Mouse (Mus musculus) cerebellum, adult 9-11 months (tissue): ENCODE data around the gene Whamm.
A peak's percentile ranks its signal among the peaks of the same experiment; 100 is the strongest.

ENCODE experiments used
- DNase-seq: peaks from one replicate; pipeline ENCODE4 v3.0.0; 2022

Gene Whamm

GRCm38 (mm10) chr7:81564766-81565165 is 6.3 kb upstream of the Whamm start:
- no peak for DNase-seq

GRCm38 (mm10) chr7:81565381-81566055 is 5.5 kb upstream of the Whamm start:
- peak; percentile 34 for DNase-seq

- no peak for DNase-seq
Observed at GRCm38 (mm10) chr7:81566332-81566731, 4.7 kb upstream of the Whamm start.

GRCm38 (mm10) chr7:81566892-81567291 is 4.2 kb upstream of the Whamm start, which contains the start of gene Fsd2:
Gene Fsd2, minus strand, starts transcription at chr7:81566944.
- no peak for DNase-seq

GRCm38 (mm10) chr7:81567396-81567795 is 3.7 kb upstream of the Whamm start:
- no peak for DNase-seq

DNA sequence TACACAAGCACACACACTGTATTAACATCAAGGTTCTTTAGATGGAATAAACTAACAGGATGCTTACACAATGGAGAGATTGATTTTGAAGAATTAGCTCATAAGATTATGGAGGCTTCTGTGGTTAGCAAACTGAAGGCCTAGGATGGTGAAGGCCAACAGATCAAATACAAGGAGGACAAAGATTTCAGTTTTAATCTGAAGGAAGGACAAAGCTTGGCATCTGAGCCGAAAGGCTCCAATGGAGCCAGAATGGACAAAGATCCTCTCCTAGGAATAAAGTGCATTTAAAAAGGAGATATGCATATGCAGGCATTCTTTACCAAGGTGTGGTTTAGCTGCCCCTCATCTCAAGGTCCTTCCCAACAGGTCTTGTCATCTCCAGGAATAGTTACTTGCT is 1.2 kb upstream of the Whamm start:
- DNase-seq: no peak

DNA sequence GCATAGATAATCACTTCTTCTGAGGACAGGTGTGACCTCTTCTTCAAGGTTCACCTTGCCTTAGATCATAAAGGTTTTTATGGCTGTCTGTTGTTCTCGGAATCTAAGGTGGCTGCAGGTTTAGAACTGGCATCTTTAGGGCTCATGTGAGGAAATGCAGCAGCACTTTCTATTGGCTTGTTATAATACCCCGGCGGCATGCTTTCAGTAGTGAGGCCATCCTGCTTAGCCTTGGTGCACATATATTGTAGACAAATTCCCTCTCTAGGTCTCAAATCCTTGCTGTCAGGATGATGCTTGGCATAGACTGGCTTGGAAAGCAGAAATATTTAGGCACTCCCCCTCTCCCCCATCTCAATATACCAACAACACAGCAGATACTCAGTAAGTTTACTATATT is 795 bp upstream of the Whamm start:
- DNase-seq: no peak

DNA sequence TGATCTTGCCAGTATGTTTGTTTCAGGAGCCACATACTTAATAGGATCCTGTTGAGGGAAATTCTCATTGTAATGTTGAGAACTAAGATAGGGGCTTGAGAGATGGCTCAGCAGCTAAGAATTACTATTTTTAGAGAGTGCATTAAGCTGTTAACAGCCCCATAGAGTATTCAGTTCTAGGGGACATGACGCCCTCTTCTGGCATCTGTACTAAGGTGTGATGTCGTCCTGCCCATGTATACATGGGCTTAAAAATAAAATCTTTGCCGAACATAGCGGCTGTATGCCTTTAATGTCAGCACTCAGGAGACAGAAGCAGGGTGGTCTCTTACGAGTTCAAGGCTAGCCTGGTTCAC is 336 bp upstream of the Whamm start:
- DNase-seq: no peak

DNA sequence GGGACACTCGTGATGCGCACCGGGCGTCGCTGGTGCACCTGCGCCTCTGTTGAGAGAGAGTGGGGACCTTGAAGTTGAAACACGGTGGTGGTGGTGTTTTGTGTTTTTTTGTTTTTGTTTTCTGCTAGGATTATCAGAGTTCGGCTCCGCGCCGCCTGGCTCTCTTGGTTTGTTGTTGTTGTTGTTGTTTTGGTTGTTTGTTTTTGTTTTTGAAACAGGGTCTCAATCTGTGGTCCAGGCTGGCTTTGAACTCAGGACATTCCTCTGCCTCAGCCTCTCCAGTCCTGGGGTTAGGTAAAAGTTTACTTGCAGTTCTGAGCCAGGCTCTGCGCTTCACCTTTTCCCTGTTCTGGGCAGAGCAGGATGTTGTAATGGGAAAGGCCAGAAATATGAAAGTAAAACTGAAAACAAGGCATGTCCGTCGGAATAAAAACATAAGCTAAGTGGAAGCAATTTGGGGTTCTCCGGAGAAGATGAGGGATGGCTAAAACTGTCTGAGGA is 925 bp downstream of the Whamm start:
- DNase-seq: no peak

GRCm38 (mm10) chr7:81572610-81573268 is 1.7 kb downstream of the Whamm start:
- no peak for DNase-seq

GRCm38 (mm10) chr7:81573397-81573796 is 2.3 kb downstream of the Whamm start:
- no peak for DNase-seq

DNA sequence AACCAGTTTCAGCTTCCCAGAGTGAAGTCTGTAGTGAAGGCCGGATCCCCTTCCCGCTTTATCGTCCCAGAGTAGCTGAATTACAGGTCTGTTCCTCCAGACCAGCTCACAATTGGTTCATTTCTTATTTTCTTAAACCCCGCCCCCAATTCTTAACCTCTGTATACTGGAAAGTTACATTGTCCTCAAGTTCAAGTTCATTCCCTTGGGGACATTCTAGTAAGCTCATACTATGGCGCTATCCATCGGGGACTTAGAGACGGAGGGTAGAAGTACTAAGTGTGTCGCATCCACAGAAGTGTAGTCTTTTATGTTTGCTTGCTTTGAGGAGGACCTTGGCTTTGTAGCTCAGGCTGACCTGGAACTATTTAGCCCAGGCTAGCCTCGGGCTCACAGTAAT is 2.8 kb downstream of the Whamm start:
- no peak for DNase-seq

GRCm38 (mm10) chr7:81575606-81576005 is 4.5 kb downstream of the Whamm start:
- no peak for DNase-seq

- DNase-seq: no peak
Observed at GRCm38 (mm10) chr7:81577872-81578271, 6.8 kb downstream of the Whamm start.

GRCm38 (mm10) chr7:81578413-81578812 is 7.3 kb downstream of the Whamm start:
- no peak for DNase-seq

GRCm38 (mm10) chr7:81579312-81579711 is 8.2 kb downstream of the Whamm start:
- DNase-seq: no peak

DNA sequence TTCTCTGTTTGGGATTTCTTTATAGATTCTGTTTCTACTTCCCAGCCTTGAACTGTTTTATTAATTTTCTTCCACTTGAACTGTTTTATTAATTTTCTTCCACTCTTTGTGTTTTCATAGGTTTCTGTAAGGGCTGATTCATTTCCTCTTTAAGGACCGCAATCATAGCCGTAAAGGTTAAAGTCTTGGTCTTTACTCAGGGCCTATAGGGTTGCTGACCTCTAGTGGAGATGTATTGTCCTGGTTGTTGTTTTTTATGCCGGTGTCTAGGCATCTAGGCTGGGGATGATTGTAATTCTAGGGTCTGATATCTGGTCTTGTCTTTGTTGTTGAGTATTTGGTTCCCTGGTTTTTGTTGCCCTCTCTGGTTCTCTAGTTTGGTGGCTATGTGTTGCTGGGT is 12.4 kb downstream of the Whamm start:
- no peak for DNase-seq

DNA sequence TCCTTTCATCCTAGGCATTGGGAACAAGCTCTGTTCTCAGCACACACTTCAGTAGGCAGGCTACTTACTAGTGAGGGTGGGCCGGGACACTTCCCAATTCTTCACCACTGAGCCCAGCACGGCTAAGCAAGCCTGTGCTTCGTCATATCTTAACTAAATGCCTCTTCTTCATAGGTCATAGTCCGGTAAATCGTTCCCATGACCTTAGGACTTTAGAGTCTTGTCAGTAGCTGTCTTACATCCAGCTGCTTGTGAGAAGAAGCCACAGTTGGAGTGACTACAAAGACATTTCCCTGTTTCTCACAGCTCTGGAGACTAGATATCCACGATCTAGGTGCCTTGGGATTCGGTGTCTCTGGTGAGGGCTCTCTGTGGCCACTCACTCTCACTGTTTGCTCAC is 14.3 kb downstream of the Whamm start:
- no peak for DNase-seq

DNA sequence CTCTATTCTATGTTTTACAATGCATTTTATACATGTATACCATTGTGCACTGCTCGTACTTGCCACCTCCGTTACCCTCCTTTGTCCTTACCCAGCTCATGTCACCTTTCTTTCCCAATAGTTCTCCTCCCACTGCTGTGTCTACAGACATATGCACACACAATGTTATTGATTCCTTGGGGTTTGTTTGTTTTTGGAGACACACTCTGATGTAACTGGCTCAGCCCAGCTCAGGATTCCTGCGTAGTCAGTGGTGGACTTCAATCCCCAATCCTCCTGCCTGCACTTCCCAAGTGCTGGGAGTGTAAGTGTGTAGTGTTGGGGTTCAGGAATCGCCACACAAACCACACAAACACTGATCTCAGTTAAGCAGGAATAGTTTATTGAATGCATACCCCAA is 16.2 kb downstream of the Whamm start:
- DNase-seq: no peak

DNA sequence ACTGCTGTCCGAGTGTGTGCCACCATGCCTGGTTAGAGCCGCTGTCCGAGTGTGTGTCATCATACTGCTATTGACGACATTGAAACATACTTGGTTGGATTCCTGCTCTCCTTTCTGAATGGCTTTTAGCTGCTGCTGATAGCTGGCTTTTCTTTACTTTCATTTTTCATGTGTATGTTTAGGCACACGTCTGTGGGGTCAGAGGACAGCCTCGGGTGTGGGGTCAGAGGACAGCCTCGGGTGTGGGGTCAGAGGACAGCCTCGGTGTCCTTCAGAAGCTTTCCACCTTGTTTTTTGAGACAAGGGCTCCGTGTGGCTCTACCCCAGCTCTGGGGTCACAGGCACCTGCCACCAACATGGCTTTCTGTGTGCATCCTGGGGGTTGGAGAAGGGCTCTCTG is 21.6 kb downstream of the Whamm start:
- no peak for DNase-seq

DNA sequence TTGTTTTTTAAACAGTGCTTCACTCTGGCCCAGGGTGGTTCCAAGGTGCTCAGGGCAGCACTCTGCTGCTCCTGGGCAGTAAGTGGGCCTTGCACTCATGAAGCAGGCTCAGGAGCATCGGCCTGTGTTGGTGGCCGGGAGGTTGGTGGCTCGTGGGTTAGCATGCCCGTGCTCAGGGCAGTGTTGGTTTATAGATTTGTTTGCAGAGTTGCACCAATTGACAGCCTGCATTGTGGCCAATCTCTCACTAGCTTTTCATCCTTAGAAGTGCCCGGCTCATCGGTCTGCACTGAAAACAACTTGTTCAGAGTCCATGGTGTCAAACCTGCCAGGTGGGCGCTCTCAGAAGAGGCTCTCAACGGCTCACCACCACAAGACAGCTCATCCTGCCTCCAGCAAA is 22.3 kb downstream of the Whamm start:
- DNase-seq: no peak

DNA sequence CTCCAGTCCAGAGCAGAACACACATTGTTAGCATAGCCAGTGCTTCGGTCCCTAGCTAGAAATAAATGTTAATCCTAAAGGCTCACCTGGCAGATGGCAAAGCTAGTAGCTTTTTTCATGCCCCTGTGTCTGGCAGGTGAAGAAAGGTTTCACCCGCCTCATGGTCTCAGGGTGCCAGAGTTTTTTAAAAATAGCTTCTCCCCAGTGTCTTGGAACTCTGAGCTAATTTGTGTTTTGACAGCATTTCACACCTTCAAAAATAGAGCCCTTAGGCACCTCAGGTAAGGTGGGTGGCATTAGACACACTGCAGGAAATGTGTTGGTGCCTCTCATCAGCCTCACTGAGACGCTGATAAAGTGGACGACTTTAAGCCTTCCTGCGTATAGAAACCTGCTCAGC is 24.0 kb downstream of the Whamm start:
- DNase-seq: no peak

DNA sequence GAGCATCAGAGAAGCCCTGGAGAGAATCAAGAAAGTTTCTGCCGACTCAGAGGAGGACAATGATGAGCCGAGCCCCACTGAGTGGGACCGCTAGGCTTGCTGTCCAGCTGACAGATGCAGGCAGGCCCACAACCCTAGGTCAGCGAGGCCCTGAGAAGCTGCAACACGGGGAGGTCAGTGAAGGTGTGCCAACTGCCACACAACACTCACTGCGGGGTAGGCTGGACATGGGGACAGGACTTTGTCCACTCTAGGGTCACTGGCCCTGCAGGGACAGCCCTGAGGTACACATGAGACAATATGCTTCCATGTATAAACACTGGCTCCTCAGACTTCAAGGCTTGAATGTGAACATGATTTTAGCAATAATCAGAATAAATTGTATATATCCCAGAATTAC is 25.0 kb downstream of the Whamm start:
- no peak for DNase-seq

- DNase-seq: no peak
Observed at GRCm38 (mm10) chr7:81597660-81598059, 26.6 kb downstream of the Whamm start.
